Mouse (Mus musculus): Measurements from ENCODE around the gene Ints3. TPM values are rescaled to one million over a fixed set of nuclear protein-coding genes. Genes with fewer than 3 reads are reported as not detected.

The Ints3 gene
- polyA plus RNA-seq, 1 experiment from 2014 or later: 30.1 TPM

GRCm38 (mm10) chr3:90432811-90433219, 607 bp downstream of the Ints3 start:
- Histone ChIP-seq H3K36me3 (ENCODE audit: control insufficient read depth, insufficient read depth, low read length) (no peaks in the 10 kb centered on the region), H3K27ac (ENCODE audit: low read depth, low read length) (peak overlapping the region; percentile 87), H3K4me3 (ENCODE audit: low read depth, low read length) (peak overlapping the region; percentile 66), H3K4me2 (ENCODE audit: low read depth, low read length) (peak overlapping the region; percentile 93), H3K9me3 (ENCODE audit: control insufficient read depth, low read length) (no peaks in the 10 kb centered on the region), H3K9ac (replicated peaks; ENCODE audit: low read depth, low read length) (peak overlapping the region; percentile 80), H3K27me3 (ENCODE audit: control insufficient read depth, insufficient read depth, low read length) (no peaks in the 10 kb centered on the region), H3K4me1 (ENCODE audit: control insufficient read depth, insufficient read depth, low read length) (peaks cover 17% of the 10 kb centered on the region)
- peak; percentile 41 for ATAC-seq (ENCODE audit: low read depth)
- 0% methylated on average over 12 of the region's 12 CpGs for WGBS

- peaks cover 17% of the 10 kb centered on the region for H3K4me1 ChIP-seq (ENCODE audit: control insufficient read depth, insufficient read depth, low read length)
- no peak for ATAC-seq (ENCODE audit: low read depth)
- H3K27ac ChIP-seq (ENCODE audit: low read depth, low read length): peak overlapping the region; percentile 87
- H3K9me3 ChIP-seq (ENCODE audit: control insufficient read depth, low read length): no peaks in the 10 kb centered on the region
- 13% methylated on average over 2 of the region's 2 CpGs for WGBS
- peak overlapping the region; percentile 93 for H3K4me2 ChIP-seq (ENCODE audit: low read depth, low read length)
- H3K36me3 ChIP-seq (ENCODE audit: control insufficient read depth, insufficient read depth, low read length): no peaks in the 10 kb centered on the region
- no peaks in the 10 kb centered on the region for H3K27me3 ChIP-seq (ENCODE audit: control insufficient read depth, insufficient read depth, low read length)
- peak overlapping the region; percentile 80 for H3K9ac ChIP-seq (replicated peaks; ENCODE audit: low read depth, low read length)
- peak overlapping the region; percentile 66 for H3K4me3 ChIP-seq (ENCODE audit: low read depth, low read length)
These were observed 1.1 kb downstream of the Ints3 start for GRCm38 (mm10) chr3:90432348-90432747.

DNA sequence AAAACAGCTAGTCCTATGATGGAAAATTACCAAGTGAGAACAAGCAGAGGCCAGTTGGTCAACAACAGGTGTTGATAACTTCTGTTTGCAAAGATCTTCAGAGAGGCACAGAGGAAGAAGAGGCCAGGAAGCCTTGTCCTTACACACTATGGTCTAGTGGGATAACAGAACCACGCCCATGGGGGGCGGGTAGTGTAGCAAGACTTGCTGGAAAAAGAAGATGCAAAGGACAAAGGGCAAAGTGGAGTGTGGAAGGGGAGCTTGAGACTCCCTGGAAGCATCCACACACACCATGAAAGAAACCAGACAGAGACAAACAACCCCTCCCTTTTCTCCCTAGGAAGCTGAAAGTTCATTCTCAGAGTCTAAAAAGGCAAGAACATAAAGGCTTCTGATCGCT, 3.8 kb downstream of the Ints3 start:
- Histone ChIP-seq H3K4me1 (ENCODE audit: control insufficient read depth, insufficient read depth, low read length) (peaks cover 17% of the 10 kb centered on the region), H3K4me3 (ENCODE audit: low read depth, low read length) (no peak overlapping the region), H3K27ac (ENCODE audit: low read depth, low read length) (no peak overlapping the region), H3K36me3 (ENCODE audit: control insufficient read depth, insufficient read depth, low read length) (no peaks in the 10 kb centered on the region), H3K4me2 (ENCODE audit: low read depth, low read length) (no peak overlapping the region), H3K27me3 (ENCODE audit: control insufficient read depth, insufficient read depth, low read length) (no peaks in the 10 kb centered on the region), H3K9me3 (ENCODE audit: control insufficient read depth, low read length) (no peaks in the 10 kb centered on the region), H3K9ac (replicated peaks; ENCODE audit: low read depth, low read length) (no peak overlapping the region)
- ATAC-seq (ENCODE audit: low read depth): no peak
- WGBS: 80% methylated on average over 3 of the region's 3 CpGs

DNA sequence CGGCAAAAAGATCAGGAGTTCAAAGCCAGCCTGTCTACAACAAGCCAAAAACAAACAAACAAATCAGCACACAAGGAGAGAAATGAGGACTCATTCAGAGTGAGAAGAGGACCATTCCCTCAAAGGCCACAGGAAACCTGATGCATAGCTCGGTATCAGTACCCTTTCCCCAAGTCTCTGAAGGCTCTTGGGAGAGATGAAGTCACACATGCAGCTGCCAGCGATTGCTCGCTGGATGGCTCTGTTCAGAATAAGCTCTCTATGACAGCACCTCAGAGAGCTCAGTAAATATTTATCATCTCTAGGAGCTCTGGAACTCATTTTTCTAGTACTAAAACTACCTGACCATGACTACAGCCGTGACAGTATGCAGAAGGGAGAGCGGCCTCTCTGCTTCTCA, 5.2 kb downstream of the Ints3 start:
- H3K36me3 ChIP-seq (ENCODE audit: control insufficient read depth, insufficient read depth, low read length): peaks cover 6% of the 10 kb centered on the region; the same call in 1 of the 2 replicates
- H3K4me2 ChIP-seq (ENCODE audit: low read depth, low read length): no peak overlapping the region
- no peak overlapping the region for H3K27ac ChIP-seq (ENCODE audit: low read depth, low read length)
- no peak overlapping the region for H3K9ac ChIP-seq (replicated peaks; ENCODE audit: low read depth, low read length)
- no peak for ATAC-seq (ENCODE audit: low read depth)
- no peak overlapping the region for H3K4me3 ChIP-seq (ENCODE audit: low read depth, low read length)
- H3K27me3 ChIP-seq (ENCODE audit: control insufficient read depth, insufficient read depth, low read length): no peaks in the 10 kb centered on the region
- H3K4me1 ChIP-seq (ENCODE audit: control insufficient read depth, insufficient read depth, low read length): peaks cover 14% of the 10 kb centered on the region
- 86% methylated on average over 6 of the region's 6 CpGs for WGBS
- H3K9me3 ChIP-seq (ENCODE audit: control insufficient read depth, low read length): no peaks in the 10 kb centered on the region

DNA sequence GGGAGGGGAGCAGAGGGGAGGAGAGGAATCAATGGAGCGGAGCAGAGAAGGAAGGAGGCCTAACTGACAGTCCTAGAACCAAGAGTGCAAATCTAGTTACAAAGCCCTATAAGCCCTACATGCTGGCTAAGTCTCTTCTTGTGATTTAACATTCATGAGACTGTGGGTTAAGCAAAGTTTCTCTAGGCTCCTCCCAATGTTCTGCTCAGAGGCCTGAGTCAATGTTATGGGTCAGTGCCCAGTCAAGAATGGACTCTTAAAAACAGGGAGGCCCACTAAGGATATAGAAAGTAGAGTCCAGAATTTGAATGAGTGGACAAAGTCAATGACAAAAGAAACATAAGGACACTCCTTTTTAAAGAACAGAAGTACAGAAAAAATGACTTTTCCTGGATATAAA, 5.8 kb downstream of the Ints3 start:
- Histone ChIP-seq H3K36me3 (ENCODE audit: control insufficient read depth, insufficient read depth, low read length) (peaks cover 13% of the 10 kb centered on the region), H3K4me2 (ENCODE audit: low read depth, low read length) (no peak overlapping the region), H3K27ac (ENCODE audit: low read depth, low read length) (no peak overlapping the region), H3K4me1 (ENCODE audit: control insufficient read depth, insufficient read depth, low read length) (peaks cover 14% of the 10 kb centered on the region), H3K9ac (replicated peaks; ENCODE audit: low read depth, low read length) (no peak overlapping the region), H3K9me3 (ENCODE audit: control insufficient read depth, low read length) (no peaks in the 10 kb centered on the region), H3K27me3 (ENCODE audit: control insufficient read depth, insufficient read depth, low read length) (no peaks in the 10 kb centered on the region), H3K4me3 (ENCODE audit: low read depth, low read length) (no peak overlapping the region)
- WGBS: 85% methylated on average over 1 of the region's 1 CpGs
- ATAC-seq (ENCODE audit: low read depth): no peak

GRCm38 (mm10) chr3:90425499-90425898, 7.9 kb downstream of the Ints3 start:
- H3K9ac ChIP-seq (replicated peaks; ENCODE audit: low read depth, low read length): no peak overlapping the region
- no peak overlapping the region for H3K4me2 ChIP-seq (ENCODE audit: low read depth, low read length)
- no peaks in the 10 kb centered on the region for H3K27me3 ChIP-seq (ENCODE audit: control insufficient read depth, insufficient read depth, low read length)
- H3K4me3 ChIP-seq (ENCODE audit: low read depth, low read length): no peak overlapping the region
- 92% methylated on average over 2 of the region's 2 CpGs for WGBS
- H3K4me1 ChIP-seq (ENCODE audit: control insufficient read depth, insufficient read depth, low read length): no peaks in the 10 kb centered on the region
- H3K27ac ChIP-seq (ENCODE audit: low read depth, low read length): no peak overlapping the region
- peaks cover 21% of the 10 kb centered on the region for H3K36me3 ChIP-seq (ENCODE audit: control insufficient read depth, insufficient read depth, low read length)
- no peaks in the 10 kb centered on the region for H3K9me3 ChIP-seq (ENCODE audit: control insufficient read depth, low read length)
- ATAC-seq (ENCODE audit: low read depth): no peak

GRCm38 (mm10) chr3:90423549-90423948, 9.9 kb downstream of the Ints3 start:
- Histone ChIP-seq H3K4me2 (ENCODE audit: low read depth, low read length) (no peak overlapping the region), H3K27ac (ENCODE audit: low read depth, low read length) (no peak overlapping the region), H3K36me3 (ENCODE audit: control insufficient read depth, insufficient read depth, low read length) (peaks cover 35% of the 10 kb centered on the region), H3K4me1 (ENCODE audit: control insufficient read depth, insufficient read depth, low read length) (no peaks in the 10 kb centered on the region), H3K9me3 (ENCODE audit: control insufficient read depth, low read length) (no peaks in the 10 kb centered on the region), H3K27me3 (ENCODE audit: control insufficient read depth, insufficient read depth, low read length) (no peaks in the 10 kb centered on the region), H3K9ac (replicated peaks; ENCODE audit: low read depth, low read length) (no peak overlapping the region), H3K4me3 (ENCODE audit: low read depth, low read length) (no peak overlapping the region)
- ATAC-seq (ENCODE audit: low read depth): no peak

DNA sequence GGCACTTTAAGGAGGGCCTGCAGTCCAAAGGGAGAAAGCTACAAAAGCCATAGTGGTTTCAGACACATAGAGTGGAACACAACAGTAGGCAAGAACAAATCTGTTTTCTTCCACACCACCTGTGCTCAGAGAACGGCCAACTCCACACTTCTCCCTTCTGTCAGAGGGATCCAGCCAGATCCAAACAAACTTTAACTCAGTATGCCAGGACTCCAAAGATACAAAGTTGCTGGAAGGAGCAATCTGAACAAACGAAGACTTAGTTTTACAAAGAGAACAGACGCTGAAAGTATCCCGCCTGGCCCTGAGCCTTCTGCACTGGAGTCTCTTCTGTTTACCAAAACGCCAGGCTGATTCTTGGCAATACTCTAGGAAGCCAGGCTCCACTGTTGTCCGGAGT, 12.7 kb downstream of the Ints3 start:
- Histone ChIP-seq H3K4me3 (ENCODE audit: low read depth, low read length) (no peak overlapping the region), H3K36me3 (ENCODE audit: control insufficient read depth, insufficient read depth, low read length) (peaks cover 41% of the 10 kb centered on the region), H3K27me3 (ENCODE audit: control insufficient read depth, insufficient read depth, low read length) (no peaks in the 10 kb centered on the region), H3K9ac (replicated peaks; ENCODE audit: low read depth, low read length) (no peak overlapping the region), H3K9me3 (ENCODE audit: control insufficient read depth, low read length) (no peaks in the 10 kb centered on the region), H3K4me2 (ENCODE audit: low read depth, low read length) (no peak overlapping the region), H3K27ac (ENCODE audit: low read depth, low read length) (no peak overlapping the region), H3K4me1 (ENCODE audit: control insufficient read depth, insufficient read depth, low read length) (no peaks in the 10 kb centered on the region)
- 95% methylated on average over 6 of the region's 6 CpGs for WGBS
- ATAC-seq (ENCODE audit: low read depth): no peak

DNA sequence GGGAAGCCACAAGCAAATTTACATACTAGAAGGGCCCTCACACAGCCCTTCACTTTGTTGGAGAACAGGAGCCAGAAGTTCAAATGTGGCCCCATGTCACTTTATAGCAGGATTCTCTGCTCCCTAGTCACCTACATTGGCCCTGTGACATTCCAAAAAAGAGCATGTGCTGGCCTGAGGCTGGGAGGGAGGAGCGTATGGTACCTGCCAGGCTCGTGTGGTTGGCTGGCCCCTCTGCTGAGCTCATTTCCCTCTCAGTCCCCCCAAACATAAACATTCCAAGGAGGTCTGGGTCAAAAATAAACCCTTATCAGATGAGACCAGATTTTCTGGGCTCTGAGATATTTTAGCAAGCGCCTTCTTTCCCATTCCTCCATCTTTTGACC, 20.4 kb downstream of the Ints3 start:
- Histone ChIP-seq H3K4me2 (ENCODE audit: low read depth, low read length) (no peak overlapping the region), H3K27me3 (ENCODE audit: control insufficient read depth, insufficient read depth, low read length) (no peaks in the 10 kb centered on the region), H3K9ac (replicated peaks; ENCODE audit: low read depth, low read length) (no peak overlapping the region), H3K4me1 (ENCODE audit: control insufficient read depth, insufficient read depth, low read length) (no peaks in the 10 kb centered on the region), H3K36me3 (ENCODE audit: control insufficient read depth, insufficient read depth, low read length) (peaks cover 57% of the 10 kb centered on the region), H3K9me3 (ENCODE audit: control insufficient read depth, low read length) (no peaks in the 10 kb centered on the region), H3K27ac (ENCODE audit: low read depth, low read length) (no peak overlapping the region), H3K4me3 (ENCODE audit: low read depth, low read length) (no peak overlapping the region)
- 69% methylated on average over 3 of the region's 3 CpGs for WGBS
- no peak for ATAC-seq (ENCODE audit: low read depth)
